Mouse (Mus musculus) G1E (cell line): ENCODE measurements around the gene Cd24a.

Experiments
- CTCF ChIP-seq: IDR thresholded peaks from 2 replicates; pipeline ENCODE4 v1.5.1; 2012; ENCODE audit warnings: low read depth, low read length, inconsistent platforms, mixed read lengths
- GATA1 ChIP-seq: IDR thresholded peaks from 2 replicates; pipeline ENCODE4 v1.6.1; 2012; ENCODE audit warnings: borderline replicate concordance, low read length, inconsistent platforms, mixed read lengths
- GATA2 ChIP-seq: IDR thresholded peaks from 2 replicates; pipeline ENCODE4 v1.6.1; 2012; ENCODE audit warnings: low read depth, low read length, inconsistent platforms, borderline replicate concordance
- POLR2AphosphoS5 ChIP-seq: IDR thresholded peaks from 2 replicates; pipeline ENCODE4 v1.6.1; 2012; ENCODE audit warnings: low read depth, low read length, inconsistent platforms; ENCODE audit not compliant: insufficient replicate concordance
- TAL1 ChIP-seq: conservative IDR thresholded peaks from 2 replicates; pipeline ENCODE4 v1.6.1; 2012; ENCODE audit warnings: low read depth, low read length, inconsistent platforms, mixed read lengths

DNA sequence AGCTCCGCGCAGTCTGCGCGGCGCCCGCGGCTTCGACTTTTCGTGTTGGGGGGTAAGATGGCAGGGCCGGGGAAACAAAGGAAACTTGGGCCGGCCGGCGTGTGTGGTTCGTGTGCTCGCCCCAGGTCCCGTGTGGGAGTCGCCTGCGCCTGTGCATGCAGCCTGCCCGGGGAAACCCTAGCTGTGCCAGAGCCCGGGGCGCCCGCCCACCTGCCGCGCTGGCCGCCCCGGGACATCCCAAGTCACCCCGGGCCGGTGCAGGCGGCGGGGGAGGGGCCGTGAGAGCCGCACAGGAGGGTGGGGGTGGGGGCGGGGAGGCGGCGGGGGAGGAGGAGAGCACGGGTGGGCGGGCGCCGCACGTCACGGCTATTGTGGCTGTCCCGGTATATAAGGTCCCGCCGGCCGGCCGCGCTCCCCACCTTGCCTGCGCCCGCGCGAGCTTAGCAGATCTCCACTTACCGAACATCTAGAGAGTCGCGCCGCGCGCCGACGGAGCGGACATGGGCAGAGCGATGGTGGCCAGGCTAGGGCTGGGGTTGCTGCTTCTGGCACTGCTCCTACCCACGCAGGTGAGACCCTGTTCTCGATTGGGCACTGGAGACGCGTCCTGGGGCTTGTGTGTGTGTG, 783 bp downstream of the Cd24a start:
- TF ChIP-seq POLR2AphosphoS5 (peak; percentile 91), TAL1 (no peak), CTCF (no peak), GATA1 (no peak), GATA2 (no peak)
